Mouse (Mus musculus): ENCODE results near the gene Mapk3. TPM values are rescaled to one million over a fixed set of nuclear protein-coding genes. Genes with fewer than 3 reads are reported as not detected.

The Mapk3 gene
- polyA plus RNA-seq, 1 experiment from 2014 or later: 69.8 TPM

DNA sequence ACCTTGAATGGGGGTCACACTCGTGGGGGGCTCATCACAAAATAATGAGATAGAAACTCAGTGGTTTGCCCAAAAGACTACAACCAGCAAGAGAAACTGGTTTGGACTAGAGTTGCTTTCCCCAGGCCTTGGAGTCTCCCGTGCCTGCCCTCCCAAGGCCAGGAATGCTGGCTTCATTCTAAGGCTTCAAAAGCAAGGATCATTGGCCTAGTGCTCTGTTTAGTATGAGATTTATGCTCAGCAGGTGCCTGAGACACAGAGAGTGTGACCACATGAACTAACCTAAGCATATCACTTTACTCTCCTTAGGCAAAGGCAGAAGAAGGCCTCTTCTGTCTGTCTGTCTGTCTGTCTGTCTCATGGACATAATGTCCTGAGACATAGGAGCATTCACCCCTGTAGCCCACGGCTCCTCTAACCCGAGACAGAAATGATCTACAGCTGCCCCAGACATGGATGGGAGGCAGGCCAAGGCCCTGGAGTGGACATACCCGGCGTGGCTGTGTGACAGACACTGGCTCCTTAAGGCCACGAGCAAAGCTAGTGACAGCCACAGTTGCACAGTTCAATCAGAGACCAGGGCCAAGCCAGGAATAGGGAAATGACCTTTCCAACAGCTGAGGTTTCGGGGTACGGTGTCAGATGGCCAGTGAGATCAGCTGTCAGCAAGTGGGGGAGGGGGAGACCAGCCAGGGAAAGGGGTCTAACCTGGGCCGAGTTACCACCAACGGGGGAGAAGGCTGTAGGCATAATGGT is 42.9 kb downstream of the Mapk3 start:
- peaks cover 38% of the 10 kb centered on the region for H3K36me3 ChIP-seq
- H3K27me3 ChIP-seq (ENCODE audit: insufficient read depth, poor library complexity, severe bottlenecking): no peaks in the 10 kb centered on the region
- DNase-seq (ENCODE audit: low spot score): no peak
- WGBS: 87% methylated on average over 11 of the region's 11 CpGs
- peaks cover 28% of the 10 kb centered on the region for H3K4me1 ChIP-seq
- H3K4me3 ChIP-seq: no peak overlapping the region
- H3K9me3 ChIP-seq: no peaks in the 10 kb centered on the region
- H3K27ac ChIP-seq: no peak overlapping the region

DNA sequence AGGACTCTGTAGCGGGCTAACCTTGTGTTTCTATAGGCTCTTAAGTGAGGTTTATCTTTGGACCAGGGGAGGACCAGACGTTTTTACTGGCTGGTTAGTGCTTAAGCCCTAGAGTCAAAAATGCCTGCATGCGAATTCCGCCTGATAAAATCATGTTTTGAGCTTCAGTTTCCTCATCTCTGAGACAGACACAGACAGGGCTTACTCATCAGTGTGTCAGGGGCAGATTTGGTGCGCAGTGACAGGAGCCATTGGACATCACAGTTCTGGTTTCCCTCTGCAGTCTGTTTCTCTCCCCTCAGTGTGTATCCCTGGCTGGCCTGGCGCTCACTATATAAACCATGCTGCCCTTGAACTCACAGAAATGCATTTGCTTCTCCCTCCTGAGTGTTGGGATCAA is 43.8 kb downstream of the Mapk3 start:
- Histone ChIP-seq H3K27ac (no peak overlapping the region), H3K36me3 (peaks cover 31% of the 10 kb centered on the region), H3K4me3 (no peak overlapping the region), H3K27me3 (ENCODE audit: insufficient read depth, poor library complexity, severe bottlenecking) (no peaks in the 10 kb centered on the region), H3K4me1 (peaks cover 29% of the 10 kb centered on the region), H3K9me3 (no peaks in the 10 kb centered on the region)
- no peak for DNase-seq (ENCODE audit: low spot score)
- 84% methylated on average over 6 of the region's 6 CpGs for WGBS

DNA sequence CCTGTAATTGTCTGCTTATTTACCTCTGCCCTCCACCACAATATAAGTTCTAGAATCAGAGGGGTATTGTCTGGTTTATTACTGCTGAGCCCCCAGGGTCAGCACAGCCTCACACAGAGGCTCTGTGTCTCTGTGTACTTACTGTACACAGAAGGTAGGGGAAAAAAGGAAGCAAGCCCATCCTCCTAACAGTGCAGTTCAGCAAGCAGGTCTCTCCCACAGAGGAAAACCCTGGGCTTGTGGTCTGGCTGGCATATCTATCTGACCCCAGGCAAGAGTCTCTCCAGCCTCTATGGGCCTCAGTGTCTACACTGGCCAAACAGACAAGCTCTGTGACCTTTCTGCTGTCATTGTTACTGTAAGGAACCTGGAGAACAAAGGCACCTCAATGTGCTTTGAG is 44.4 kb downstream of the Mapk3 start:
- Histone ChIP-seq H3K27ac (no peak overlapping the region), H3K36me3 (peaks cover 31% of the 10 kb centered on the region), H3K27me3 (ENCODE audit: insufficient read depth, poor library complexity, severe bottlenecking) (no peaks in the 10 kb centered on the region), H3K4me1 (peaks cover 35% of the 10 kb centered on the region), H3K4me3 (no peak overlapping the region), H3K9me3 (no peaks in the 10 kb centered on the region)
- no peak for DNase-seq (ENCODE audit: low spot score)

DNA sequence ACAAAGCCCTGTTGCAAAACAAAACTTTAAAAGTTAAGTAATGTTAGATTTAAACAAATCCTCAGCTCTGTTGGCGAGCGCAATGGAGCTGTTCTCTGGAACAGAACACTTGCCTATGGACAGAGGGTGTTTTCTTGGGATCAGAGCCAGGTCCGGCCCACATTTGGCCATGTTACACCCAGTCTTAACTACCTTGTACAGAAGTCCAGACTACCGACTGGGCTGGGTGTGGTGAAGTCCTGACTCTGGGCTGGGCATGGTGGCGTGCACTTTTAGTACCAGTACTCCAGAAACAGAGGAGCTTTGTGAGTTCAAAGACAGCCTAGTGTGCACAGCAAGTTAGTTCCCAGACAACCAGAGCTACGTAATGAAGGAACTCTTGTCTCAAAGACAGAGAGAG is 47.6 kb downstream of the Mapk3 start:
- H3K4me1 ChIP-seq: peaks cover 30% of the 10 kb centered on the region
- H3K9me3 ChIP-seq: no peaks in the 10 kb centered on the region
- H3K27me3 ChIP-seq (ENCODE audit: insufficient read depth, poor library complexity, severe bottlenecking): no peaks in the 10 kb centered on the region
- H3K4me3 ChIP-seq: no peak overlapping the region
- DNase-seq (ENCODE audit: low spot score): no peak
- no peak overlapping the region for H3K27ac ChIP-seq
- 75% methylated on average over 6 of the region's 6 CpGs for WGBS
- H3K36me3 ChIP-seq: peaks cover 31% of the 10 kb centered on the region

DNA sequence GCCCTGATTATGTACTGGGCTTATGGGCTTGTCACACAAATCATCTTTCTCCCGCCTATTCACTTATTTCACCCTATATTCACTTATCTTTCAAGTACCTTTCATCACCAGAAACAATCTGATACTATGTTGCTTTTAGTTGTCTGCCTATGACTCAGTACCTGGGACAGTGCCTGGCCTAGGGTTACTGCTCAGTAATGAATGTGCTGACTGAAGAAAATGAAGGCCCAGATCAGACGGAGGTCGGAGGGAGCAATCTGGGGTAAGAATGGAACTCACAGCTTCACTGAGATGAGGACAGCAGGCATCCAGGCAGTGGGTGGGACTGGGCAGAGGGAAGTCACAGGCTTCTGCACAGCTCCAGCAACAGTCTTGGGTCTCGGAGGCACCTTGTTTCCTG is 48.0 kb downstream of the Mapk3 start:
- no peak for DNase-seq (ENCODE audit: low spot score)
- peaks cover 29% of the 10 kb centered on the region for H3K36me3 ChIP-seq
- no peaks in the 10 kb centered on the region for H3K9me3 ChIP-seq
- H3K4me3 ChIP-seq: peak overlapping the region; percentile 71; the same call in 1 of the 2 replicates
- WGBS: 69% methylated on average over 4 of the region's 4 CpGs
- peak overlapping the region; percentile 90 for H3K27ac ChIP-seq
- peaks cover 30% of the 10 kb centered on the region for H3K4me1 ChIP-seq
- H3K27me3 ChIP-seq (ENCODE audit: insufficient read depth, poor library complexity, severe bottlenecking): no peaks in the 10 kb centered on the region

DNA sequence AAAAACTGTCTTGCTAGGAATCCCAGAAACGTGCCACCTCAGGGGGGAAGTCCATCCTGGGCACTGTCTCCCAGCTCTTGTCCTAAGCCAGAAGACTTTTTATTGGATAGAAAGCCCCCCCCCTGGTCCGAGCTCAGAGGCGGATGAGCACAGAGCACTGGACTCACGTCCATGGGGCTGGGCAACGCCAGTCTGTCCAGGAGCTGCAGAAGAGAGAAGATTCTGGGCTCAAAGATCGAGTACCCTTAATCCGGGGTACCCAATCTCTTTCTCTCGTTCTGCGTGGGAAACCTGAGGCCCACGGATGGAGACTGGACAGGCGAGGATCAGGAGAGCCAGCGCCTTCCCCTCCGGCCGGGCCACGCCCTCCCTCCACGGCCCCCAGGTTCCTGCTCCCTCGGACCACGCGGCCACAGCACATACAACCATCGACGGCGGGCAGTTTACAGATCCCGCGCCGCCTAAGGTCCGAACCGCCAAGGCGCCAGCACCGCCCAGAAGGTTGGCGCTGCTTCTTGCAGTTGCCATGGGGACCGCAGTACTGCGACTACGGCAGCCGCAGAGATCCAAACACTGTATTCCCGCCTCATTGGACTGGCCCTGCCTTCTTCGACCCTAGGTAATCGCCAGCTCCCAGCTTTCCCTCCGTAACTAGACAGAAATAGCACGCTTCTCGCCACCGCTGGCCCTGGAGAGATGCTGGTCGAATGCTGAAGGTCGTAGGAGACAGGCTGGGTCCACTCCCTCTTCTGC is 49.5 kb downstream of the Mapk3 start:
- Histone ChIP-seq H3K27ac (peak overlapping the region; percentile 90), H3K27me3 (ENCODE audit: insufficient read depth, poor library complexity, severe bottlenecking) (0 out of 2 replicates have a peak, but pooled peaks cover 8% of the 10 kb centered on the region), H3K9me3 (no peaks in the 10 kb centered on the region), H3K36me3 (peaks cover 21% of the 10 kb centered on the region; the same call in 1 of the 2 replicates), H3K4me1 (peaks cover 27% of the 10 kb centered on the region), H3K4me3 (peak overlapping the region; percentile 71)
- WGBS: under 1% methylated on average over 42 of the region's 43 CpGs
- DNase-seq (ENCODE audit: low spot score): peak; percentile 97

DNA sequence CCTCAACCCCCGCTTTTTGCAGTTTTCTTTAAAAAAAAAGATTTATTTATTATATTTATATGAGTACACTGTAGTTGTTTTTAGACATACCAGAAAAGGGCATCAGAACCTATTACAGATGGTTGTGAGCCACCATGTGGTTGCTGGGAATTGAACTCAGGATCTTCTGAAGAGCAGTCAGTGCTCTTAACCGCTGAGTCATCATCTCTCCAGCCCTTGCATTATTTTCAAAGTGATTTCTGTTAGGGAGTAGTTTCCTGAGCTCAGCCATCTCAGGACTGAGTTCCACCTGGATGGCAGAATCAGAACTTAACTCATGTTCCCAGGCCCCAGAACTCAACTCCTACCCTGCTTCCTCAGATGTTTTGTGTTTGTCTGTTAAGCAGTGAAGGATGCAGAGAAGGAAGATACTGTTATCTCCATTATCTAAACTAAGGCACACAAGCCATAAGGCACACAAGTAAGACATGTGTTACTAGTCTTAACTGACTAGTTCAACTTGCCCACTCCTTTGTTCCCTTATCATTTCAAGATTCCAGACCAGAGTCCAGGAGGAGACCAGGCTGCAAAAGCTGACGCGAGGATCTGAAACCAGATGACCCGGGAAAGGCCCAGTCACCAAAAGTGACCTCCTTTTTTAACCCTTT is 50.4 kb downstream of the Mapk3 start:
- Histone ChIP-seq H3K36me3 (peaks cover 15% of the 10 kb centered on the region; the same call in 1 of the 2 replicates), H3K27me3 (ENCODE audit: insufficient read depth, poor library complexity, severe bottlenecking) (0 out of 2 replicates have a peak, but pooled peaks cover 8% of the 10 kb centered on the region), H3K4me1 (peaks cover 27% of the 10 kb centered on the region), H3K9me3 (no peaks in the 10 kb centered on the region), H3K27ac (peak overlapping the region; percentile 90), H3K4me3 (0 out of 2 replicates have a peak overlapping the region, but pooled peaks have one; percentile 71)
- DNase-seq (ENCODE audit: low spot score): no peak
- WGBS: 39% methylated on average over 5 of the region's 5 CpGs

Other genes starting within 250 kb of the Mapk3 start
- gene Eif3c, start 193.2 kb upstream of the Mapk3 start, polyA plus RNA-seq (2016; fragmentation: Nextera tagmentation; extraction: Ambion mirVana): 155 and 179 TPM in 2 replicates
- 0.18 and 0.23 TPM in 2 replicates for gene Apobr, start 174.7 kb upstream of the Mapk3 start, polyA plus RNA-seq (2016; fragmentation: Nextera tagmentation; extraction: Ambion mirVana)
- gene Cln3, start 173.8 kb upstream of the Mapk3 start, polyA plus RNA-seq (2016; fragmentation: Nextera tagmentation; extraction: Ambion mirVana): 19.8 and 23.3 TPM in 2 replicates
- gene Il27, start 164.7 kb upstream of the Mapk3 start, polyA plus RNA-seq (2016; fragmentation: Nextera tagmentation; extraction: Ambion mirVana): not detected in 2 replicates
- gene Nupr1, start 128.7 kb upstream of the Mapk3 start, polyA plus RNA-seq (2016; fragmentation: Nextera tagmentation; extraction: Ambion mirVana): 0.75 and 1.2 TPM in 2 replicates
- gene Sgf29, start 110.3 kb upstream of the Mapk3 start, polyA plus RNA-seq (2016; fragmentation: Nextera tagmentation; extraction: Ambion mirVana): 36.6 and 44.3 TPM in 2 replicates
- 0.34 and 0.94 TPM in 2 replicates for gene Sult1a1, start 83.2 kb upstream of the Mapk3 start, polyA plus RNA-seq (2016; fragmentation: Nextera tagmentation; extraction: Ambion mirVana)
- gene Bola2, start 64.2 kb upstream of the Mapk3 start, polyA plus RNA-seq (2016; fragmentation: Nextera tagmentation; extraction: Ambion mirVana): 135 and 159 TPM in 2 replicates
- 6.9 and 8.8 TPM in 2 replicates for gene Slx1b, start 63.8 kb upstream of the Mapk3 start, polyA plus RNA-seq (2016; fragmentation: Nextera tagmentation; extraction: Ambion mirVana)
- gene Coro1a, start 51.8 kb upstream of the Mapk3 start, polyA plus RNA-seq (2016; fragmentation: Nextera tagmentation; extraction: Ambion mirVana): 10.0 and 21.7 TPM in 2 replicates
- gene Gdpd3, start 6.7 kb downstream of the Mapk3 start, polyA plus RNA-seq (2016; fragmentation: Nextera tagmentation; extraction: Ambion mirVana): 1.3 and 1.5 TPM in 2 replicates
- 43.4 and 66.0 TPM in 2 replicates for gene Ypel3, start 17.4 kb downstream of the Mapk3 start, polyA plus RNA-seq (2016; fragmentation: Nextera tagmentation; extraction: Ambion mirVana)
- gene Tbx6, start 21.9 kb downstream of the Mapk3 start, polyA plus RNA-seq (2016; fragmentation: Nextera tagmentation; extraction: Ambion mirVana): 0.23 and 0.53 TPM in 2 replicates
- 233 and 325 TPM in 2 replicates for gene Ppp4c, start 32.9 kb downstream of the Mapk3 start, polyA plus RNA-seq (2016; fragmentation: Nextera tagmentation; extraction: Ambion mirVana)
- 0.06 and 0.38 TPM in 2 replicates for gene Fam57b, start 38.1 kb downstream of the Mapk3 start, polyA plus RNA-seq (2016; fragmentation: Nextera tagmentation; extraction: Ambion mirVana)
- gene 4930451I11Rik, start 72.0 kb downstream of the Mapk3 start, polyA plus RNA-seq (2016; fragmentation: Nextera tagmentation; extraction: Ambion mirVana): not detected in 2 replicates
- 0.28 and 0.64 TPM in 2 replicates for gene Doc2a, start 87.8 kb downstream of the Mapk3 start, polyA plus RNA-seq (2016; fragmentation: Nextera tagmentation; extraction: Ambion mirVana)
- gene Hirip3, start 102.4 kb downstream of the Mapk3 start, polyA plus RNA-seq (2016; fragmentation: Nextera tagmentation; extraction: Ambion mirVana): 31.1 and 35.0 TPM in 2 replicates
- 79.1 and 92.0 TPM in 2 replicates for gene Ino80e, start 102.8 kb downstream of the Mapk3 start, polyA plus RNA-seq (2016; fragmentation: Nextera tagmentation; extraction: Ambion mirVana)
- gene Taok2, start 125.1 kb downstream of the Mapk3 start, polyA plus RNA-seq (2016; fragmentation: Nextera tagmentation; extraction: Ambion mirVana): 33.2 and 39.2 TPM in 2 replicates
- 18.6 and 20.7 TPM in 2 replicates for gene Tmem219, start 163.3 kb downstream of the Mapk3 start, polyA plus RNA-seq (2016; fragmentation: Nextera tagmentation; extraction: Ambion mirVana)
- gene Kctd13, start 169.3 kb downstream of the Mapk3 start, polyA plus RNA-seq (2016; fragmentation: Nextera tagmentation; extraction: Ambion mirVana): 15.5 and 21.3 TPM in 2 replicates
- not detected in 2 replicates for gene Asphd1, start 190.0 kb downstream of the Mapk3 start, polyA plus RNA-seq (2016; fragmentation: Nextera tagmentation; extraction: Ambion mirVana)
- gene Sez6l2, start 191.0 kb downstream of the Mapk3 start, polyA plus RNA-seq (2016; fragmentation: Nextera tagmentation; extraction: Ambion mirVana): 0.15 and 0.35 TPM in 2 replicates
- 87.4 and 89.3 TPM in 2 replicates for gene Cdipt, start 216.3 kb downstream of the Mapk3 start, polyA plus RNA-seq (2016; fragmentation: Nextera tagmentation; extraction: Ambion mirVana)
- 1.3 and 1.5 TPM in 2 replicates for gene Cdiptos, start 216.5 kb downstream of the Mapk3 start, polyA plus RNA-seq (2016; fragmentation: Nextera tagmentation; extraction: Ambion mirVana)

Data from heart, embryonic 10.5 days (tissue).